Mouse (Mus musculus) MEL (cell line): ENCODE results near the gene Ift57. TPM values are rescaled to one million over a fixed set of nuclear protein-coding genes. Genes with fewer than 3 reads are reported as not detected.
A peak's percentile ranks its signal among the peaks of the same experiment; 100 is the strongest.

ENCODE experiments used
- DNase-seq: peaks from one replicate; pipeline ENCODE4 v3.0.0; 2011; ENCODE audit warnings: low read depth, low spot score
- H3K27ac ChIP-seq: 2 replicates; pipeline ENCODE4 v1.5.1; 2012; ENCODE audit warnings: low read depth, mild to moderate bottlenecking, control low read depth, low read length, moderate library complexity; ENCODE audit not compliant: control insufficient read depth
- H3K27me3 ChIP-seq, 2 experiments: fragments of 150-350 bp in 1 of 2; sonication (generic) in 1 of 2; 2 replicates each; pipeline ENCODE4 v1.6.1; 2012; ENCODE audit warnings: low read length in 2 of 2, mild to moderate bottlenecking in 2 of 2, improper control_type of control experiment in 1 of 2, moderate library complexity in 1 of 2; ENCODE audit not compliant: insufficient read depth in 2 of 2, control insufficient read depth in 1 of 2
- H3K36me3 ChIP-seq, 2 experiments: 2 replicates each; pipeline ENCODE4 v1.6.1; 2012 to 2014; ENCODE audit warnings: low read length in 2 of 2, improper control_type of control experiment in 1 of 2, inconsistent platforms in 1 of 2, mild to moderate bottlenecking in 1 of 2; ENCODE audit not compliant: insufficient read depth in 2 of 2, control insufficient read depth in 1 of 2
- H3K4me1 ChIP-seq, 2 experiments: fragments of 150-350 bp in 1 of 2; sonication (generic) in 1 of 2; 2 replicates each; pipeline ENCODE4 v1.6.1; 2012; ENCODE audit warnings: low read length in 2 of 2, improper control_type of control experiment in 1 of 2, mild to moderate bottlenecking in 1 of 2; ENCODE audit not compliant: insufficient read depth in 2 of 2, control insufficient read depth in 1 of 2
- H3K4me3 ChIP-seq, 2 experiments: fragments of 150-350 bp in 1 of 2; sonication (generic) in 1 of 2; 2 replicates each; pipeline ENCODE4 v1.5.1; 2012; ENCODE audit warnings: low read depth in 2 of 2, low read length in 2 of 2, mild to moderate bottlenecking in 2 of 2, moderate library complexity in 2 of 2, control low read depth in 1 of 2, improper control_type of control experiment in 1 of 2; ENCODE audit not compliant: control insufficient read depth in 1 of 2, insufficient read depth in 1 of 2
- H3K79me2 ChIP-seq: 2 replicates; pipeline ENCODE4 v1.6.1; 2012; ENCODE audit warnings: mild to moderate bottlenecking, low read length, moderate library complexity; ENCODE audit not compliant: control insufficient read depth, poor library complexity, insufficient read depth
- H3K9ac ChIP-seq: 2 replicates; pipeline ENCODE4 v1.6.1; 2012; ENCODE audit warnings: low read depth, mild to moderate bottlenecking, control low read depth, low read length, moderate library complexity; ENCODE audit not compliant: control insufficient read depth, poor library complexity, severe bottlenecking
- H3K9me3 ChIP-seq: fragments of 150-350 bp; sonication (generic); replicated peaks from 2 replicates; pipeline ENCODE4 v1.6.1; 2012; ENCODE audit warnings: mild to moderate bottlenecking, low read length, improper control_type of control experiment, moderate library complexity; ENCODE audit not compliant: insufficient read depth
- BHLHE40 ChIP-seq: IDR thresholded peaks from 2 replicates; pipeline ENCODE4 v1.6.1; 2012; ENCODE audit warnings: low read depth, mild to moderate bottlenecking, inconsistent platforms, low read length, improper control_type of control experiment, borderline replicate concordance
- CHD2 ChIP-seq: IDR thresholded peaks from 2 replicates; pipeline ENCODE4 v1.6.1; 2011; ENCODE audit warnings: low read length, improper control_type of control experiment
- ELF1 ChIP-seq: IDR thresholded peaks from 2 replicates; pipeline ENCODE4 v1.6.1; 2014; ENCODE audit warnings: low read depth, mild to moderate bottlenecking, inconsistent platforms, low read length, improper control_type of control experiment, moderate library complexity
- EP300 ChIP-seq, 2 experiments: IDR thresholded peaks; 2 replicates each; pipeline ENCODE4 v1.6.1; 2011; ENCODE audit warnings: improper control_type of control experiment in 2 of 2, low read length in 2 of 2, low read depth in 1 of 2, mild to moderate bottlenecking in 1 of 2
- ETS1 ChIP-seq: IDR thresholded peaks from 2 replicates; pipeline ENCODE4 v1.6.1; 2012; ENCODE audit warnings: low read depth, mild to moderate bottlenecking, inconsistent platforms, low read length, improper control_type of control experiment, moderate library complexity
- HCFC1 ChIP-seq: IDR thresholded peaks from 2 replicates; pipeline ENCODE4 v1.6.1; 2012; ENCODE audit warnings: low read depth, mild to moderate bottlenecking, inconsistent platforms, low read length, improper control_type of control experiment, moderate library complexity
- JUND ChIP-seq: IDR thresholded peaks from 2 replicates; pipeline ENCODE4 v1.6.1; 2011; ENCODE audit warnings: low read depth, mild to moderate bottlenecking, improper control_type of control experiment, low read length
- KAT2A ChIP-seq: conservative IDR thresholded peaks from 2 replicates; pipeline ENCODE4 v1.6.1; 2012; ENCODE audit warnings: low read depth, low read length, improper control_type of control experiment, inconsistent platforms
- MAFK ChIP-seq: IDR thresholded peaks from 2 replicates; pipeline ENCODE4 v1.6.1; 2011; ENCODE audit warnings: low read depth, mild to moderate bottlenecking, low read length, improper control_type of control experiment, borderline replicate concordance
- MAX ChIP-seq: IDR thresholded peaks from 2 replicates; pipeline ENCODE4 v1.6.1; 2011; ENCODE audit warnings: low read length, improper control_type of control experiment
- MXI1 ChIP-seq: IDR thresholded peaks from 2 replicates; pipeline ENCODE4 v1.6.1; 2011; ENCODE audit warnings: mild to moderate bottlenecking, low read depth, low read length, improper control_type of control experiment
- POLR2A ChIP-seq, 2 experiments: IDR thresholded peaks; 2 replicates each; pipeline ENCODE4 v1.6.1; 2011 to 2012; ENCODE audit warnings: low read length in 2 of 2, mild to moderate bottlenecking in 2 of 2, control low read depth in 1 of 2, improper control_type of control experiment in 1 of 2, low read depth in 1 of 2, moderate library complexity in 1 of 2; ENCODE audit not compliant: control insufficient read depth in 1 of 2, insufficient read depth in 1 of 2, poor library complexity in 1 of 2
- POLR2AphosphoS2 ChIP-seq: IDR thresholded peaks from 2 replicates; pipeline ENCODE4 v1.6.1; 2011; ENCODE audit warnings: low read length, improper control_type of control experiment
- RCOR1 ChIP-seq: IDR thresholded peaks from 2 replicates; pipeline ENCODE4 v1.6.1; 2012; ENCODE audit warnings: low read depth, mild to moderate bottlenecking, inconsistent platforms, low read length, improper control_type of control experiment
- TAL1 ChIP-seq: IDR thresholded peaks from 2 replicates; pipeline ENCODE4 v1.6.1; 2012; ENCODE audit warnings: mild to moderate bottlenecking, inconsistent platforms, low read length, moderate library complexity, mixed read lengths
- TBP ChIP-seq: IDR thresholded peaks from 2 replicates; pipeline ENCODE4 v1.8.0; 2011; ENCODE audit warnings: low read depth, low read length, improper control_type of control experiment
- TCF12 ChIP-seq: IDR thresholded peaks from 2 replicates; pipeline ENCODE4 v1.6.1; 2014; ENCODE audit warnings: low read depth, mild to moderate bottlenecking, inconsistent platforms, low read length, improper control_type of control experiment, moderate library complexity
- USF1 ChIP-seq: IDR thresholded peaks from 2 replicates; pipeline ENCODE4 v1.6.1; 2014; ENCODE audit warnings: low read depth, mild to moderate bottlenecking, inconsistent platforms, low read length, improper control_type of control experiment, moderate library complexity
- ZC3H11A ChIP-seq: IDR thresholded peaks from 2 replicates; pipeline ENCODE4 v1.6.1; 2012; ENCODE audit warnings: low read depth, mild to moderate bottlenecking, inconsistent platforms, low read length, improper control_type of control experiment
- ZKSCAN1 ChIP-seq: IDR thresholded peaks from 2 replicates; pipeline ENCODE4 v1.6.1; 2012; ENCODE audit warnings: low read depth, mild to moderate bottlenecking, inconsistent platforms, low read length, improper control_type of control experiment, moderate library complexity
- ZMIZ1 ChIP-seq: IDR thresholded peaks from 2 replicates; pipeline ENCODE4 v1.6.1; 2012; ENCODE audit warnings: low read depth, mild to moderate bottlenecking, inconsistent platforms, low read length, improper control_type of control experiment, moderate library complexity
- polyA plus RNA-seq, 2 experiments: library from polyadenylated mRNA; stranded (reverse) in 1 of 2; unstranded in 1 of 2; fragments of >175 nt in 1 of 2; fragments of >200 nt in 1 of 2; gene quantifications; 2 replicates each; pipeline versions ENCODE4 v1.2.1 to v1.2.4; 2012; ENCODE audit warnings: low replicate concordance in 2 of 2, low read depth in 1 of 2; ENCODE audit not compliant: insufficient read length in 2 of 2, insufficient read depth in 1 of 2, missing spikeins in 1 of 2
- total RNA-seq: library from RNA; depleted of rRNA; stranded (reverse); fragments of 300-350 nt; gene quantifications from 2 replicates; pipeline ENCODE4 v1.2.3, GENCODE M21; 2012

Gene Ift57
- total and polyA plus RNA-seq, 3 experiments: 5.7 to 11.1 TPM; not detected in 1

DNA sequence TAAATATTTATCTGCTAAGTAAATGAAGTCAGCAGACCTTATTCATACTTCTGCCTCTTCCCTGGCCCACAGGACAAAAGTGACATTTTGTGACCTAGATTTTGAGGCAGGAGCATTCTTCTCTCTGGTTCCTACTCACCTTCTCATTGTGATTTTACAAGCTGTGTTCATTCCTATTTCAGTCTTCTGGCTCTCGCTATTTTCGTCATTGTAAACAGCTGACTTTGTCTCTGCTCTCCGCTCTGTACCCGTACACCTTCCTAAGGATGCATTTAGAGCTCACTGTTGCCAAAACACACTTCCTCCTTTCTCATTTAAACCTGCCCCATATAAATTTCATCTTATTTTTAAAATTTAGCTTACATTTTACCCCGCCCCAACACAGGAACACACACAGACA lies 26.4 kb downstream of the Ift57 start:
- Histone ChIP-seq H3K4me3 (no peak overlapping the region), H3K36me3 (peaks cover 0 to 34% of the 10 kb centered on the region in 2 experiments; a peak in 2 of 4 replicates)

DNA sequence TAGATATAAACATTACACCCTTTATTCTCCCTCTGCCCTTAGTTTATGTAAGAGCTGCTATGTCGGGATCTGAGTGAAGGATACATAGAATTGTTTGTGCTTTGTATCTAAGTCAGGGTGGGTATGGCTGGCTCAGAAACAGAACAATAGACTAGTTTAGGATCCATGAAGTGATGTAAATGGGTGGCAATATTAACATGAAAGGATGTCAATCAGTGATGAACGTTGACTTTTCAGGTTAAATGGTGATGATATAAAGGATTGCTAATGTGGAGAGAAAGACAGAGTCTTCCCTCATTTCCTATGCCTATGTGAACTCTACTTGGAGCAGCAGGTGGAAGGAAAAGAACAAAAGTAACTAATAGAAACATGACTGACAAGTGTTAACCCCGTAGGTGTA lies 27.2 kb downstream of the Ift57 start:
- peak; percentile 19 for DNase-seq
- Histone ChIP-seq H3K27ac (peak overlapping the region; percentile 63), H3K9ac (no peak overlapping the region), H3K4me3 (no peak overlapping the region), H3K27me3 (no peaks in the 10 kb centered on the region), H3K36me3 (peaks cover 0 to 34% of the 10 kb centered on the region in 2 experiments; a peak in 2 of 4 replicates), H3K9me3 (no peaks in the 10 kb centered on the region), H3K79me2 (no peaks in the 10 kb centered on the region), H3K4me1 (peaks cover 19 to 30% of the 10 kb centered on the region in 2 experiments)
- TF ChIP-seq ZC3H11A (no peak), TBP (no peak), ZMIZ1 (no peak), USF1 (no peak), ZKSCAN1 (no peak), ELF1 (no peak), CHD2 (no peak), BHLHE40 (no peak), HCFC1 (no peak), POLR2A (IDR thresholded peaks at IDR 0.05; ENCODE audit: control insufficient read depth in 1 of 2, insufficient read depth in 1 of 2, low read depth in 1 of 2, low read length in 2 of 2, poor library complexity in 1 of 2) (no peak), MAFK (no peak), MAX (no peak), EP300 (IDR thresholded peaks at IDR 0.05; ENCODE audit: low read depth in 1 of 2, low read length in 2 of 2) (no peak), ETS1 (no peak), KAT2A (no peak), TCF12 (no peak), RCOR1 (no peak), TAL1 (no peak), JUND (no peak)

More for the DNA sequence above, 26.4 kb downstream of the Ift57 start:
- no peaks in the 10 kb centered on the region for H3K79me2 ChIP-seq
- H3K4me1 ChIP-seq: peaks cover 19 to 30% of the 10 kb centered on the region in 2 experiments
- 0 out of 2 replicates have a peak overlapping the region, but pooled peaks have one; percentile 14 for H3K27ac ChIP-seq
- no peaks in the 10 kb centered on the region for H3K9me3 ChIP-seq
- DNase-seq: no peak
- no peaks in the 10 kb centered on the region for H3K27me3 ChIP-seq
- H3K9ac ChIP-seq: no peak overlapping the region
- TF ChIP-seq HCFC1: no peak
- TF ChIP-seq ETS1: no peak
- no peak for TF ChIP-seq USF1
- TF ChIP-seq MXI1: no peak
- no peak for TF ChIP-seq ELF1
- no peak for TF ChIP-seq POLR2AphosphoS2
